Mouse (Mus musculus) forebrain, postnatal 0 days (tissue): ENCODE results near the gene Comt. TPM values are rescaled to one million over a fixed set of nuclear protein-coding genes. Genes with fewer than 3 reads are reported as not detected.
A peak's percentile ranks its signal among the peaks of the same experiment; 100 is the strongest.

Experiments
- ATAC-seq: fragments of 200-750 bp; cut with Nextera tagmentation; 2 replicates; pipeline ENCODE4 v1.8.0; 2017; ENCODE audit warnings: mild to moderate bottlenecking, moderate library complexity
- DNase-seq: peaks from one replicate; pipeline ENCODE4 v3.0.0-alpha.2; 2015
- H3K27ac ChIP-seq: fragments of 300-500 bp; sonication (generic); 2 replicates; pipeline ENCODE4 v1.5.1; 2014; ENCODE audit warnings: low read depth, mild to moderate bottlenecking, antibody characterized with exemption, low read length, moderate library complexity, mixed read lengths
- H3K27me3 ChIP-seq: fragments of 300-500 bp; sonication (generic); 2 replicates; pipeline ENCODE4 v1.6.1; 2014; ENCODE audit warnings: mild to moderate bottlenecking, low read length, mixed read lengths; ENCODE audit not compliant: insufficient read depth
- H3K36me3 ChIP-seq: fragments of 300-500 bp; sonication (generic); 2 replicates; pipeline ENCODE4 v1.6.1; 2014; ENCODE audit warnings: mild to moderate bottlenecking, moderate library complexity; ENCODE audit not compliant: insufficient read depth
- H3K4me1 ChIP-seq: fragments of 300-500 bp; sonication (generic); 2 replicates; pipeline ENCODE4 v1.6.1; 2014; ENCODE audit warnings: antibody characterized with exemption; ENCODE audit not compliant: insufficient read depth
- H3K4me2 ChIP-seq: fragments of 300-500 bp; sonication (generic); 2 replicates; pipeline ENCODE4 v1.6.1; 2014; ENCODE audit warnings: low read depth, mild to moderate bottlenecking, moderate library complexity
- H3K4me3 ChIP-seq: fragments of 300-500 bp; sonication (generic); 2 replicates; pipeline ENCODE4 v1.5.1; 2014; ENCODE audit warnings: low read depth, low read length, mixed read lengths
- H3K9ac ChIP-seq: fragments of 300-500 bp; sonication (generic); 2 replicates; pipeline ENCODE4 v1.6.1; 2014; ENCODE audit warnings: mild to moderate bottlenecking
- H3K9me3 ChIP-seq: fragments of 300-500 bp; sonication (generic); 2 replicates; pipeline ENCODE4 v1.6.1; 2016; ENCODE audit warnings: low read length
- CTCF ChIP-seq: sonication (generic); IDR thresholded peaks from 2 replicates; pipeline ENCODE4 v1.5.1; 2016; ENCODE audit warnings: antibody characterized with exemption, control low read depth, low read depth
- WGBS: fragments of 180-500 bp; shearing (Covaris S2); extraction: QIAGEN DNeasy Blood & Tissue Kit; methylation state at CpG from one replicate; pipeline ENCODE4 v1.1.7; 2014; 5-methylcytosine and 5-hydroxymethylcytosine counted together
- polyA plus RNA-seq: library from polyadenylated mRNA; unstranded; fragments of >200 nt; fragmentation: Nextera tagmentation; extraction: Ambion mirVana; gene quantifications from 2 replicates; pipeline ENCODE4 v1.2.1, GENCODE M21; 2015
- total RNA-seq: library from RNA; depleted of rRNA; stranded (reverse); fragments of >200 nt; gene quantifications from 2 replicates; pipeline ENCODE4 v1.2.3, GENCODE M21; 2014

Comt gene
- total and polyA plus RNA-seq, 2 experiments from 2014 or later = 68.4 to 105 TPM

DNA sequence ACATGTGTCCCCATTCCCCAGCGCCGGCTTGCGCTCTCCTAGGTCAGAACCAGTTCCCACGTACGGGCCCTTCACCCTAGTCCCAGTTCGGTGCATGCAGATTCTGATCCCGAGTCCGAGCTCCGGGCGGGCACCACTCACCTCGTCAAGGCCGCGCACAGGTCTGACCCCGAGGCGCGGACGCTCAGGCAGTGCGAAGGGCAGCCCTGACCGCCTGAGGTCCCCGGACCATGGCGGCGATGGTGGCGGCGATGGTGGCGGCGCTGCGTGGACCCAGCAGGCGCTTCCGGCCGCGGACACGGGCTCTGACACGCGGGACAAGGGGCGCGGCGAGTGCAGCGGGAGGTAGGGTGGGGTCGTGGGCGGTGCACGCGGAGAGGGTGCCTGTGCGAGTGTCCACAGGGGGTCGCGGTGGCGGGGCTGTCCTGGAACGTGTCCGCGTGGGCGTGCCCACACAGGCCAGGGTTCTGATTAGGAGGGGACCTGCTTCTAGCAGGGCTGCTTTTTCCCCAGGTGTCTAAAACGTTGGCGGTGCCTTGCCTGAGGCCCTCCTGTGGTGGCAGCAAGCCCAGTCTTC lies 349 bp downstream of the Comt start, which contains the start of gene Txnrd2:
Gene Txnrd2 (plus strand): TSS at position 170 of the 577 bp plus-strand sequence.
- Histone ChIP-seq H3K27me3 (no peaks in the 10 kb centered on the region), H3K36me3 (peaks cover 5% of the 10 kb centered on the region; the same call in 1 of the 2 replicates), H3K4me3 (peak within 1 kb of the TSS; percentile 85), H3K27ac (peak within 1 kb of the TSS; percentile 80), H3K9ac (peak within 1 kb of the TSS; percentile 89), H3K9me3 (no peaks in the 10 kb centered on the region), H3K4me2 (peak within 1 kb of the TSS; percentile 63), H3K4me1 (peaks cover 22% of the 10 kb centered on the region; the same call in 1 of the 2 replicates)
- TF ChIP-seq CTCF = peak; percentile 72
- WGBS = under 1% methylated on average over 52 of the region's 52 CpGs
- peak; percentile 74 for DNase-seq
- peak; percentile 85 for ATAC-seq

- Histone ChIP-seq H3K9me3 (no peaks in the 10 kb centered on the region), H3K27ac (peak overlapping the region; percentile 80), H3K27me3 (no peaks in the 10 kb centered on the region), H3K4me1 (peaks cover 22% of the 10 kb centered on the region; the same call in 1 of the 2 replicates), H3K4me2 (peak overlapping the region; percentile 63), H3K4me3 (peak overlapping the region; percentile 85), H3K36me3 (peaks cover 7% of the 10 kb centered on the region; the same call in 1 of the 2 replicates), H3K9ac (peak overlapping the region; percentile 89)
- 18% methylated on average over 10 of the region's 10 CpGs for WGBS
- ATAC-seq (peak; percentile 40), DNase-seq (no peak)
- TF ChIP-seq CTCF = no peak
These were observed 1.0 kb downstream of the Comt start for GRCm38 (mm10) chr16:18425475-18426214.

DNA sequence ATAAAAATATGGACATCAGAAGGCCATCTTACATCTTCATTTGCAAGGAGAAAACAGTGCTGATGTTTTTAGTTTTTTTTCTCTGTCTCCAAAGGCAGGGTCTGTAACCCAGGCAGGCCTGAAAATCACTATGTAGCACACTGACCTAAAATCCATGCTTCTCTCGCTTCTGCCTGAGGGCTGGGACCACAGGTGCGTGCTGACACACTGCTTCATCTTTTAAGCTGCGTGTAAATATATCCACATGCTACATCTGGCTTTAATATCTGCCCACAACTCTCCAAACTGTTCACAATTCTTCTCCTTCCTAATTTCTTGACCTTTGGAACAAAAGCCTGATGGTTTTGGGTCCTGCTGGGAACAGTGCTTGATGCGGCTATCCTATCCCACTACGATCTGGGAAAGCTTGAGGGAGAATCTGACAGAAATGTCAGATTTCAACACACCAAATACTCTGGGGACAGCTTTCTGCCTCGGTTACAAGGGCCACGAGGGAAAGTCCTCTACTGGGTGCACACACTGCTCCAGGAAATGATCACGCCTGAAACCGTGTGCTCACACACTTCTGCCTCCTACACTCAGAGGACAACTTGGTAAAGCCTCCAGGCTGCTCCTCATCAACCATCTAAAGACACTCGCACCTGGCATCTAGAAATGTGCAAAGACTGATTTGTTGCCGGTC lies 2.1 kb downstream of the Comt start:
- ATAC-seq = no peak
- H3K27ac ChIP-seq = no peak overlapping the region
- H3K36me3 ChIP-seq = peaks cover 7% of the 10 kb centered on the region
- no peak overlapping the region for H3K4me3 ChIP-seq
- no peak for TF ChIP-seq CTCF
- DNase-seq = no peak
- WGBS = 83% methylated on average over 11 of the region's 11 CpGs
- H3K27me3 ChIP-seq = no peaks in the 10 kb centered on the region
- peaks cover 22% of the 10 kb centered on the region; the same call in 1 of the 2 replicates for H3K4me1 ChIP-seq
- peak overlapping the region; percentile 63 for H3K4me2 ChIP-seq
- H3K9ac ChIP-seq = no peak overlapping the region
- no peaks in the 10 kb centered on the region for H3K9me3 ChIP-seq

DNA sequence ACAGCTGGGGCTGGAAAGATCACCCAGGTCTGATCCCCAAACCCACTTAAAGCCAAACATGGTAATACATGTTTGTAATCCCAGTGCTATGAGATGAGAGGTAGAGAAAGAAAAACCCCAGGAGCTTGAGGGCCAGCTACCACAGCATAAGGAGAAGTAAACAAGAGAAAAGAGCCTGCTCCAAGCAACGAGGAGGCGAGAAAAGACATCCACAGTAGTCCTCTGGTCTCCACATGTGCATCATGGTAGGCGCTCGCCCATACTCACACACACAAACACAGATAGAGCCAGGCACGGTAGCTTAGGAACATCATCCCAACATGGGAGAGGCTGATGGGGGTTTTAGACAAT lies 2.8 kb downstream of the Comt start:
- peaks cover 7% of the 10 kb centered on the region for H3K36me3 ChIP-seq
- H3K27me3 ChIP-seq = no peaks in the 10 kb centered on the region
- H3K9me3 ChIP-seq = no peaks in the 10 kb centered on the region
- H3K4me2 ChIP-seq = no peak overlapping the region
- WGBS = 88% methylated on average over 5 of the region's 5 CpGs
- DNase-seq (no peak), ATAC-seq (no peak)
- TF ChIP-seq CTCF = no peak
- no peak overlapping the region for H3K9ac ChIP-seq
- no peak overlapping the region for H3K4me3 ChIP-seq
- H3K4me1 ChIP-seq = peaks cover 22% of the 10 kb centered on the region; the same call in 1 of the 2 replicates
- H3K27ac ChIP-seq = no peak overlapping the region

DNA sequence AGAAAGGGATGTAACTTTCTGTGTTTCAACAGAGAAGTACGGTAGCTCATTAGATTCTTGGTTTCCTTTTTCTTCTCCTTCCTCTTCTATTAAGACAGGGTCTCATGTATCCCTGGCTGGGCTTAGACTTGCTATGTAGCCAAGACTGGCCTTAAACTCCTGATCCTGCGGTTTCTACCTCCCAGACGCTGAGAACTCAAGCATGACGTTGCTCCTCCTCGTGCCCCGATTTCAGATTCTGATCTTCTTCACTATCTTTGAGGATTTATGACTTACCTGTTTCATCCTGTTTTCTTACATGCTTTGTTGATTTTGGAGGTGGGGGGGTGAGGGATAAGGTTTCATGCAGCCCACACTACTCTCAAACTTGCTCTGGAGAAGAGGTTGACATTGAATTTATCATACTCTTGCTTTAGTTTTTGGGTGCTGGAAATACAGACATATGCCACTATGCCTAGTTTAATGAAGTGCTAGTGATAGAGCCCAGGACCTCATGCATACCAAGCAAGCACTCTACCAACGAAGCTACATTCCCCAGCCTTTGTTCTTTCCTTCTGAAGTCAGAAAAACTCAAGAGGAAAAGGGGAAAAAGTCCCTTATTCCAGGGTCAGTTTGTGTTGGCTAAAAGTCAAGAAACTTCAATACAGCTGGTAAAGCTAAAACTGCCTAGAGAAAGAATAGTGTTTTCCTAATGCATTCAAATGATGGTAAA lies 3.3 kb downstream of the Comt start:
- no peak for TF ChIP-seq CTCF
- Histone ChIP-seq H3K27ac (no peak overlapping the region), H3K9ac (no peak overlapping the region), H3K36me3 (peaks cover 7% of the 10 kb centered on the region), H3K27me3 (no peaks in the 10 kb centered on the region), H3K9me3 (no peaks in the 10 kb centered on the region), H3K4me2 (no peak overlapping the region), H3K4me3 (no peak overlapping the region), H3K4me1 (peaks cover 22% of the 10 kb centered on the region; the same call in 1 of the 2 replicates)
- WGBS = 89% methylated on average over 7 of the region's 7 CpGs
- DNase-seq = no peak
- ATAC-seq = no peak

DNA sequence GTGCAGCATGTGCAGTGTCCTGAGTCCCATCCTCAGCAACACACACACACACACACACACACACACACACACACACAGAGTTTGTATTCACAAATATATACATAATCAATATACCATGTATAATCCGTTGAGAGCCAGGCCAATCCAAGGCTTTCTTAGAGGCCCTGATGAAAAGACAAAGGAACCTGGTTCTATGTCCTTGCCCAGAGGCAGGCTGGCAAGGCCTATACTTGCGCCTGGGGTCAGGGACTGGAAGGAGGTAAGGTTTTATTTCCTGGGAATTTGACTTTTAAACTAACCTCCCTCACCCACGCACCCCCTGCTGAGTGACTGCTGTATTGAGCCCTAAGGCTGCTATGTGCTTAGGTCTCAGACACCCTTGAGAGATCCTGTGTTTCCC lies 6.1 kb downstream of the Comt start:
- Histone ChIP-seq H3K4me1 (0 out of 2 replicates have a peak, but pooled peaks cover 12% of the 10 kb centered on the region), H3K27ac (no peak overlapping the region), H3K4me2 (no peak overlapping the region), H3K27me3 (no peaks in the 10 kb centered on the region), H3K4me3 (no peak overlapping the region), H3K36me3 (peaks cover 8% of the 10 kb centered on the region), H3K9me3 (no peaks in the 10 kb centered on the region), H3K9ac (no peak overlapping the region)
- no peak for TF ChIP-seq CTCF
- no peak for DNase-seq
- no peak for ATAC-seq
- WGBS = 74% methylated on average over 3 of the region's 3 CpGs
